In the genomic region with DNA sequence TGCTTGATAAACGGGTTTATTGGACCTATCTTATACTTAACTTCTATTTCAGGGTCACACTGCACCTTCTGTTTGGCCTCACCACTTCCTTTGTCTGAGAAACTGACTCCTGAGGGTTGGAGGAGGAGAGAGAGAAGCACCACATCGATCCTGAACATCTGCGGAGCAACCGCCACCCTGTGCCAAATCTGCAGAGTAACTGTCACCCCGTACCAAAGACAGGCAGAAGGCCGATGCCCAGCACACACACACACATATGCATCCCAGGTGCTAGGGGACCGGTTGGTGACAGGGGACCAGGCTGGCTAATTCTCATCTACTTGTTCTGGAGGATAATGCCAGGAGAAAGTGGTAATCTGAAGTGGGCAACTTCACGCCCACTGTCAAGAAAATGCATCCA, we compare ENCODE assay signal across 24 mouse cellular contexts. TPM values are rescaled to one million over a fixed set of nuclear protein-coding genes. Genes with fewer than 3 reads are reported as not detected.
DNase-seq lines count a peak whose midpoint lies in the region; ATAC-seq and TF ChIP-seq lines count a peak whose summit lies in the region.
"Had no signal": no experiment of that assay in that cellular context is flagged by ENCODE, and none has a peak within 500 bp of the region (broad histone marks: within the 10 kb centered on the region; RNA-seq: fewer than 3 reads in every experiment).

No protein-coding gene starts in this region.

- TF ChIP-seq POLR2A in thymus, adult 2 months (IDR thresholded peaks at IDR 0.05; ENCODE audit: control insufficient read depth, extremely low read depth, insufficient read depth, low read length, poor library complexity): 0 out of 2 replicates have a peak, but pooled peaks have one; percentile 48

- no peak overlapping the region for H3K9ac ChIP-seq in liver, postnatal 0 days (replicated peaks)
- H3K9ac ChIP-seq: forebrain, embryonic 15.5 days; heart, embryonic 12.5 days; hindbrain, embryonic 13.5 days; limb, embryonic 13.5 days; liver, embryonic 12.5 days; stomach, embryonic 15.5 days had no signal

- no peaks in the 10 kb centered on the region for H3K27me3 ChIP-seq in thymus, adult 2 months (ENCODE audit: control insufficient read depth, insufficient read depth, low read length)
- no peaks in the 10 kb centered on the region for H3K27me3 ChIP-seq in liver, postnatal 0 days (ENCODE audit: insufficient read depth, low read length)
- H3K27me3 ChIP-seq: forebrain, embryonic 15.5 days; heart, embryonic 12.5 days; hindbrain, embryonic 13.5 days; limb, embryonic 13.5 days; liver, embryonic 12.5 days; stomach, embryonic 15.5 days had no signal

- H3K4me2 ChIP-seq in liver, postnatal 0 days (ENCODE audit: low read depth, low read length): no peak overlapping the region
- H3K4me2 ChIP-seq: forebrain, embryonic 15.5 days; heart, embryonic 12.5 days; hindbrain, embryonic 13.5 days; limb, embryonic 13.5 days; liver, embryonic 12.5 days; stomach, embryonic 15.5 days had no signal

- no peak for TF ChIP-seq CTCF in layer of hippocampus, adult 2 months (conservative IDR thresholded peaks at IDR 0.05)
- TF ChIP-seq CTCF in thymus, adult 2 months (IDR thresholded peaks at IDR 0.05; ENCODE audit: borderline replicate concordance, control insufficient read depth, extremely low read depth, insufficient read depth, low read length, poor library complexity): no peak
- no peak for TF ChIP-seq CTCF in liver, postnatal 0 days (IDR thresholded peaks at IDR 0.05; ENCODE audit: low read depth)

- H3K4me1 ChIP-seq in thymus, adult 2 months (replicated peaks; ENCODE audit: control insufficient read depth, insufficient read depth, low read length): peaks cover 35% of the 10 kb centered on the region
- H3K4me1 ChIP-seq in liver, postnatal 0 days (ENCODE audit: insufficient read depth): 0 out of 2 replicates have a peak, but pooled peaks cover 3% of the 10 kb centered on the region
- H3K4me1 ChIP-seq: forebrain, embryonic 15.5 days; heart, embryonic 12.5 days; stomach, embryonic 15.5 days had no signal

- DNase-seq in layer of hippocampus, adult 2 months (ENCODE audit: low spot score in 2 of 2): no peak
- no peak for DNase-seq in layer of hippocampus, adult 18-20 months (ENCODE audit: low spot score in 2 of 2)
- DNase-seq in thymus, adult 2 months: peak; percentile 69
- DNase-seq in thymus, postnatal 4 days: peak; percentile 72
- no peak for DNase-seq in liver, postnatal 0 days
- no peak for DNase-seq in cerebellum, adult 11 months
- DNase-seq: adrenal gland, adult 8-10 months; cerebellum, adult 8-10 months; kidney, adult 11 months; kidney, postnatal 4 days; lung, adult 2 months; lung, postnatal 36 days; right cerebral cortex, adult 18-20 months had no signal

- no peak overlapping the region for H3K4me3 ChIP-seq in layer of hippocampus, adult 2 months
- peak overlapping the region; percentile 31 for H3K4me3 ChIP-seq in thymus, adult 2 months (ENCODE audit: control insufficient read depth, insufficient read depth, low read length)
- H3K4me3 ChIP-seq in liver, postnatal 0 days (ENCODE audit: low read depth, low read length): no peak overlapping the region
- H3K4me3 ChIP-seq: embryonic facial prominence, embryonic 10.5 days; forebrain, embryonic 15.5 days; heart, embryonic 12.5 days; hindbrain, embryonic 13.5 days; limb, embryonic 13.5 days; liver, embryonic 12.5 days; stomach, embryonic 15.5 days had no signal

- ATAC-seq in hematopoietic stem cell, adult 5-6 weeks (replicated peaks in 1 of 2; ENCODE audit: insufficient read depth in 1 of 2, low FRiP score in 2 of 2, low TSS enrichment in 1 of 2, low read depth in 1 of 2, poor library complexity in 2 of 2, severe bottlenecking in 2 of 2): peak; percentile 30 to 33; a peak in 3 of 4 replicates
- ATAC-seq in liver, postnatal 0 days: no peak
- ATAC-seq: activated CD4-positive, CD25-positive, alpha-beta regulatory T cell, adult 4 months; forebrain, embryonic 15.5 days; liver, embryonic 12.5 days; midbrain, embryonic 16.5 days had no signal

- no peak for TF ChIP-seq EP300 in liver, postnatal 0 days (IDR thresholded peaks at IDR 0.05; ENCODE audit: low read depth)

- H3K27ac ChIP-seq in layer of hippocampus, adult 2 months: peak overlapping the region; percentile 61
- peak overlapping the region; percentile 99 for H3K27ac ChIP-seq in thymus, adult 2 months (ENCODE audit: control insufficient read depth, insufficient read depth, low read length)
- H3K27ac ChIP-seq in liver, postnatal 0 days (ENCODE audit: low read depth): no peak overlapping the region
- H3K27ac ChIP-seq: embryonic facial prominence, embryonic 10.5 days; forebrain, embryonic 15.5 days; hindbrain, embryonic 13.5 days; limb, embryonic 13.5 days; liver, embryonic 12.5 days; stomach, embryonic 15.5 days had no signal

- H3K36me3 ChIP-seq in thymus, adult 2 months (ENCODE audit: control insufficient read depth, insufficient read depth, low read length): peaks cover 5% of the 10 kb centered on the region; the same call in 1 of the 2 replicates
- no peaks in the 10 kb centered on the region for H3K36me3 ChIP-seq in liver, postnatal 0 days (replicated peaks; ENCODE audit: insufficient read depth, low read length)
- H3K36me3 ChIP-seq: embryonic facial prominence, embryonic 10.5 days; heart, embryonic 12.5 days; hindbrain, embryonic 13.5 days; limb, embryonic 13.5 days; liver, embryonic 12.5 days; stomach, embryonic 15.5 days had no signal

- WGBS in thymus, adult 2 months: 7% methylated on average over 8 of the region's 8 CpGs
- WGBS in liver, postnatal 0 days (ENCODE audit: insufficient replicate concordance): 44% methylated on average over 8 of the region's 8 CpGs

- no peaks in the 10 kb centered on the region for H3K9me3 ChIP-seq in liver, postnatal 0 days (ENCODE audit: low read length)
- H3K9me3 ChIP-seq: embryonic facial prominence, embryonic 10.5 days; forebrain, embryonic 15.5 days; heart, embryonic 12.5 days; hindbrain, embryonic 13.5 days; limb, embryonic 13.5 days; liver, embryonic 12.5 days; stomach, embryonic 15.5 days had no signal

RNA-seq across cellular contexts. Expression of a gene that starts 16.4 kb away (rescaled TPM):
- total RNA-seq in layer of hippocampus, adult 2 months (2021): 100 to 1,000 TPM; 242 to 245 TPM
- 100 to 1,000 TPM; 204 to 210 TPM for total RNA-seq in layer of hippocampus, adult 18-20 months (2021)
- 11.2 and 17.6 TPM in 2 replicates for total RNA-seq in hematopoietic stem cell, adult 5-6 weeks (2017)
- polyA plus RNA-seq in thymus, adult 2 months (2012; rRNA removed): 578 and 597 TPM in 2 replicates
- 0.74 and 1.0 TPM in 2 replicates for polyA plus RNA-seq in liver, postnatal 0 days (2015; fragmentation: Nextera tagmentation; extraction: Ambion mirVana)
- polyA plus RNA-seq: gonadal fat pad, adult 2 months had no signal

Comparison
In these comparisons a context has a peak if more than half of its experiments do, and no peak if none do; other contexts are left out.
1. DNase-seq: peak in thymus, adult 2 months (single experiment) and thymus, postnatal 4 days (single experiment); none in layer of hippocampus, adult 2 months (0 of 2), layer of hippocampus, adult 18-20 months (0 of 2), liver, postnatal 0 days (single experiment) and cerebellum, adult 11 months (single experiment).
2. RNA of a gene that starts 16.4 kb away (total RNA-seq): 242 to 245 TPM in layer of hippocampus, adult 2 months and 204 to 210 TPM in layer of hippocampus, adult 18-20 months; 11.2 to 17.6 TPM in hematopoietic stem cell, adult 5-6 weeks; every median in the first group is over 10 times any median in the second.